Mouse (Mus musculus): ENCODE data around the gene BC005561. TPM values are rescaled to one million over a fixed set of nuclear protein-coding genes. Genes with fewer than 3 reads are reported as not detected.

BC005561 gene
- polyA plus RNA-seq (2012; rRNA removed), result 4.9 and 5.8 TPM in 2 replicates

GRCm38 (mm10) chr5:104508195-104508891, at the start of gene BC005561:
BC005561 (plus strand) TSS chr5:104508352.

GRCm38 (mm10) chr5:104458832-104459705, 49.1 kb upstream of the BC005561 start, which contains the start of gene Pkd2:
Pkd2 (plus strand) TSS chr5:104459450.

Other genes starting within 250 kb of the BC005561 start
- 0.02 and 0.12 TPM in 2 replicates for gene Ibsp, start 209.2 kb upstream of the BC005561 start, polyA plus RNA-seq (2012; rRNA removed)
- gene Mepe, start 183.0 kb upstream of the BC005561 start, polyA plus RNA-seq (2012; rRNA removed), result not detected in 2 replicates
- gene Spp1, start 73.2 kb upstream of the BC005561 start, polyA plus RNA-seq (2012; rRNA removed), result 4.4 and 6.9 TPM in 2 replicates
- gene Pkd2, start 48.9 kb upstream of the BC005561 start, polyA plus RNA-seq (2012; rRNA removed), result 39.0 and 48.9 TPM in 2 replicates

Data from central nervous system, embryonic 11.5 days (tissue).